Mouse (Mus musculus) ovary, adult 10 weeks (tissue): ENCODE results near the gene Kcnma1. TPM values are rescaled to one million over a fixed set of nuclear protein-coding genes. Genes with fewer than 3 reads are reported as not detected.

ENCODE experiments used
- polyA plus RNA-seq: library from polyadenylated mRNA; stranded (reverse); fragments of 350-450 nt; fragmentation: Illumina TruSeq; extraction: RNeasy Lipid Tissue Mini Kit (QIAGEN cat#74804); gene quantifications from one replicate; pipeline ENCODE4 v1.2.3, GENCODE M21; 2014

Kcnma1 gene
- 29.7 TPM for polyA plus RNA-seq

GRCm38 (mm10) chr14:24014391-24014790, at the start of gene Kcnma1:
TSS of gene Kcnma1 (minus strand) at chr14:24014491.

Other genes starting within 250 kb of the Kcnma1 start
- gene Dlg5, start 231.4 kb upstream of the Kcnma1 start, polyA plus RNA-seq, result 44.7 TPM